Mouse (Mus musculus) forelimb bud, embryonic 11.5 days (tissue): ENCODE data around the gene Tmem102.

ENCODE experiments used
- DNase-seq: peaks from one replicate; pipeline ENCODE4 v3.0.0-alpha.2; 2012; ENCODE audit warnings: low read depth, low spot score

Tmem102 gene

DNA sequence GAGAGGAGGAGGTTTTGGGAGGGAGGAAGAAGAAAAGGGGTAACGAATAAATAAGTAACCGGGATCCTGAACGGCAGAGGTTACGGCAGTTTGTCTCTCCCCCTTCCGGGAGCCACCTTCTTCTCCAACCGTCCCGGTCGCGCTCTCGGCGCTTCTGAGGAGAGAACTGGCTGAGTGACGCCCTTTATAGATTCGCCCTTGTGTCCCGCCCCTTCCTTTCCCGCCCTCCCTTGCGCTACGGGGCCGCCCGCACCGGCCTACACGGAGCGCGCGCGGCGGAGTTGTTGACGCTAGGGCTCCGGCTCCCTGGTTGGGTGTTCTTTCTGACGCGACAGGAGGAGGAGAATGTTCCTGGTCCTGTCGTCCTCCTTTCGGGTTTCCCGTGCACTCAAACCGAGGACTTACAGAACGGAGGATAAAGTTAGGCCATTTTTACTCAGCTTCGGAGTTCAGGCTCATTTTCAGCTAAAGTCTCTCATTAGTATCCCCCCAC, 46.9 kb downstream of the Tmem102 start, which contains the start of gene Polr2a:
Polr2a (minus strand) TSS at position 160 of the 493 bp plus-strand sequence.
- peak; percentile 98 for DNase-seq

GRCm38 (mm10) chr11:69758090-69758456, 47.4 kb downstream of the Tmem102 start:
- DNase-seq, result peak; percentile 94

- no peak for DNase-seq
These were observed 47.9 kb downstream of the Tmem102 start for GRCm38 (mm10) chr11:69757303-69758089.

- DNase-seq, result peak; percentile 43
These were observed 50.7 kb downstream of the Tmem102 start for GRCm38 (mm10) chr11:69754701-69755100.

DNA sequence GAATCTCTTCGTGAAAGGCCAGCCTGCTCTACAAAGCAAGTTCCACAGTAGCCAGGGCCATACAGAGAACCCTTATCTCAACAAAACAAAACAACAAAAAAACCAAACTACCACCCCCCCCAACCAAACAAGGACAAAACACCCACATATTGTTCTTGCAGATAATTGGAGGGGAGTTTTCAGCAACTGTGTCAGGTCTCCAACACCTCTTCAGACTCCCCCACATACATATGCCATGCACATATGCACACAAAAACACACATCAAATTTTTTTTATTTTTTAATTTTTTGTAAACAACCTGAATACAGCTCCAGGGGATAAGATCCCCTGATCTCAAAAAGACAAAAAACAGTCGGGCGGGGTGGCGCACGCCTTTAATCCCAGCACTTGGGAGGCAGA, 51.2 kb downstream of the Tmem102 start:
- DNase-seq, result no peak
